Mouse (Mus musculus) heart, adult 9 months (tissue): ENCODE results near the gene Vwa8.
"Not testable (repeated sequence)": the region's sequence is repeated elsewhere in the genome, so short reads cannot be mapped to it uniquely, and the experiment has no call there.

Experiments used
- DNase-seq, 2 experiments: peaks; one replicate each; pipeline ENCODE4 v3.0.0; 2022; ENCODE audit warnings: low spot score in 2 of 2

The Vwa8 gene

DNA sequence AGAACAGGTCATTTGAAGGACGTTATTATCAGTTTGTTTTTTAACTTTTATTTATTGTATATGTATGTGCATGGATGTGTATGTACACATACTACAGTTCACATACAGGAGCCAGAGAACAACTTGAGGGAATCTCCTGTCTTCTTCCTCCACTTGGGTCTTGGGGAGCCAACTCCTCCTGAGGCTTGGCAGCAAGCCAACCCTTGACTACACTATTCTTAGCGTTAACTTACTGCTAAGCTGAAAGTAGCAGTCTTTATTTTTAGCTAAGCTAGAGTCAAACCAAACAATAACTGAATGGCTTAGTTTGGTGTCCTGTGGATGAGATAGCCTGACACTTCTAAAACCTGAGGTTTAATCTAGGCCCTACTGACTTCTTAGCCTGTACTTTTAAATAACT, 135.4 kb downstream of the Vwa8 start:
- DNase-seq: peak; percentile 15 to 17

DNA sequence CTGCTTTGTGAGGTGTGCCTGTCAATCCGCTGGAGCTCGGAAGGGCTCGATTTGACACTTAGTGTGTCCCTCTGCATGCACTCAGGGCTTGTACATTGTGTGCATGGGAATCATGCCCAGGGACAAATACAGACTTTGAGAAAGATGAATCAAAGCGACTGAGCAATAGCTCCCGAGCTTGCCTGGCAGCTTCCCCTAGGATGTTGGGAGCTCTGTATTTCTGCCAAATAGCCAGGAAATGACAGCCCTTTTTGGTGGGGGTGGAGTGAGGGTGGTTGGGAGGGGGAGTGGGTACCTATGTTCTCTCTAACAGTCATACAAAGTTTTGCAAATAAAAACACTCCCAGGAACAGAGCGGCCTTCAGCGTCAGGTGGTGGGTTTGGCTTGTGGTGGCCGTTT, 138.7 kb downstream of the Vwa8 start:
- DNase-seq: no peak

DNA sequence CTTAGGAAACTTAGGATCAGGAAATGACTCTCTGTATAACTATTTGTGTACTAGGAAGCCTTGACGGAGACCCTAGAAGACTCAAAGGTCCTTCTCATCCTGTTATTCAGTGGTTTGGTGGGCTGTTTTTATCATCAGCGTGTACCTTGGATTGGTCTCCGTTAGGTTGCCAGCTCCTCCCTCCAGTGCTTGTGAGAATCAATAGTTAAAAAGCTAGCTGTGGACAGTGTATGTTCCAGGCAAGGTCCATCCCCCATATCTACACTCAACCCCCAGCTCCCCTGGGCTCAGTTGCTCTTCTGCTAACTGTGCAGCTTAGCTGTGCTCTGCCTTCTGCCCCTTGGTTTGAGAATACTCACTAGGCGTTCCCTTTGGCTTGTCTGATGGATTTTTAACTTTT, 143.6 kb downstream of the Vwa8 start:
- peak in 1 of 2 experiments; percentile 29 for DNase-seq

DNA sequence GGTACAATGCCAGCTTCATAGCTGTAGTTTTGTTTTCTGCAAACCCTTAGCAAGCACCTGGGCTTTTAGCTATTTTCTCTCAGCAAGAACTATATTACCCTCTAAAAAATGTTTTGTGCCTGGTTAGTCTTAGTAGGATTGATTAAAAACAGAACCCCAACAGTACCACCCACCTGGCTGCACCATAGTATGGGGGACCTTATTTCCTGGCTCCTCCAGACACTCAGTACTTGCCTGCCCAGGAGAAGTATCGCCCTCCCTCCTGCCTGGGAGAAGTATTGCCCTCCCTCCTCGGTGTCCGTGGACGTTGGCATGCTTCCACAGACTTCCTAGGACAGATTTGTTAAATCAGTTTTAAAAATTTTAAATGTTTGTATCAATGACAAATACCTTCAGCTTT, 144.7 kb downstream of the Vwa8 start:
- DNase-seq: no peak

DNA sequence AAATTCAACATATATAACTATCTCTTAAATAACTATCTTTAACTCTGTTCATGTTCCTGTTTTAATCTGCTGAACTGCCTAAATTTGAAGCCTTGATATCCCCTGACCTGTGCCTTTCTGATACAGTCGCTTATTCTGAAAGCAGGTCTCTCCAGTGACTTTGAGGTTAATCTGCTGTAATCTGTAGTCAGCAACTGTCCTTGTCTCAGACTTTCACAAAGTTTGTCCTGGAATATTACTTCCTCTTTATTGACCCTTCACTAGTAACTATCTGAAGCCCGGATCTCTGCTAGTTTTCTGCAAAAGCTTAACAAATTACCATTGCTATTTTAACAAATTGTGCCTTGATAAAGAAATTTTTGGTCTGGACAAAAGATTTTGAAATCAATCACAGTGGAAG, 147.5 kb downstream of the Vwa8 start:
- no peak for DNase-seq

DNA sequence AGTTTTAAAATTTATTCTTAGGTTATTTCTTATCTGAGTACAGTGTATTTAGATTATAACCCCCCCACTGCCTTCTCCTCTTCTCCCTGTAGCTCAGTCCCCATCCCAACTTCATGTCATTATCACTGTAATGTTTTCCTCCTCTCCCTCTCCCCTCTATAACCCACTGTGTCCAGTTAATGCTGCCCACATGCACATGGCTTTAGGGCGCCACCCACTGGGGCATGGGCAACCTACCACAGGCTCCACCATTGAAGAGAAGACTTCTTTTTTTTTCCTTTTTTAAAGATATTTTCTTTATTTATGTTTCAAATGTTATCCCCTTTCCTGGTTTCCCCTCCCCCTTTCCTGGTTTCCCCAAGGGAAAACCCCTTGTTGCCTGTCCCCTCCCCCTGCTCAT, 154.7 kb downstream of the Vwa8 start:
- DNase-seq: no peak

DNA sequence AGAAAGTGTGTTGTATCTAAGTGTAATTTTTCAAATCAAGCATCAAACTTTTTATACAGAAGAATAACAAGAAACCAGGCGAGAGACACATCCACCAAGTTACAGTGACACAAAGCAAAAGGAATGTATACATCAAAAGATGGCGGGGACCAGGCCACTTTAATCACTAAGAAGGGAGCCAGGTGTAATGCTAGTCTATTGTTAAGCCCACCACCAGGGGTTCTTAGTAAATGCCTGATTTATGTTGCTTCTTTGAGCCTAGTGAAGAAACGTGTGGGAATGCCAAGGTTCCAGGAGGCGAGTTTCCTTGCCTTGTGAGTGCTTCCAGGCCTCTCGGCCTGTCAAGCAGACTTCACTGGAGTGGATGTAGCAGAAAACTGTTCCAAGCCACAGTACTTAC, 168.9 kb downstream of the Vwa8 start:
- DNase-seq: not testable (repeated sequence)

DNA sequence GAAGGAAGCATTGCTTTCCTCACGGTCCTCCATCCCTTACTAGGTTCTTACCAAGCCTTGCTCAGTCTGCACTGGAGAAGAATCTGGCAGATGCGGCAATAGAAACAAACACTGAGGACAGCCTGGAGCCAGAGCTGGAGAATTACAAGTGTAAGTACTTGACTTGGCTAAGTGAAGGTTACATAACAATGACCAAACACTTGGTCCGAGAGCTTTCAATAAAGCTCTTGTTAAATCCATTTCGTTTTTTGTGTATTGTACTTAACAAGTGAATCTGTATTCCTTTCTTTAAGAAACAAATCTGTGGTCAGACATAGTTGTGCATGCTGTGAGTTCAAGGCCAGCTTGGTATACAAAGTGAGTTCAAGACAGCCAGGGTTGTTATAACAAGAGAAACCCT, 169.7 kb downstream of the Vwa8 start:
- no peak for DNase-seq

DNA sequence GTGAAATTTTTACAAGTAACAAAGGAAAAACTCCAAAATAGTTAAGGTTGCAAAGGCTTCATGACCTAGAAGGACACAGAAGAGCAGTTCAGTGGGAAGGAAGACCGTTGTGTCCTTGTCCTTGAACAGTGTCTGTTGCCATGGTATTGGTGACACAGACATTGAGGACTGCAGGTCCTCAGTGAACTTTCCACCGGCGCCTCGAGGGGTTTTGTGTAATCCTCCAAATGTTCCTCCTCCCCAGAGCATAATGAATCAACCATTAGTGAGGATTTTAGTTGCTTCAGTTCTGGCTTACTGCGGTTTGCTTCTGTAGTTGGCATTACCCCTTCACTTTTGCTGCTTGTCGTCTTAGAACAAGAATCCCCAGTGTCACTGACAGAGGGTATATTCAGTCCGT, 172.9 kb downstream of the Vwa8 start:
- DNase-seq: no peak

DNA sequence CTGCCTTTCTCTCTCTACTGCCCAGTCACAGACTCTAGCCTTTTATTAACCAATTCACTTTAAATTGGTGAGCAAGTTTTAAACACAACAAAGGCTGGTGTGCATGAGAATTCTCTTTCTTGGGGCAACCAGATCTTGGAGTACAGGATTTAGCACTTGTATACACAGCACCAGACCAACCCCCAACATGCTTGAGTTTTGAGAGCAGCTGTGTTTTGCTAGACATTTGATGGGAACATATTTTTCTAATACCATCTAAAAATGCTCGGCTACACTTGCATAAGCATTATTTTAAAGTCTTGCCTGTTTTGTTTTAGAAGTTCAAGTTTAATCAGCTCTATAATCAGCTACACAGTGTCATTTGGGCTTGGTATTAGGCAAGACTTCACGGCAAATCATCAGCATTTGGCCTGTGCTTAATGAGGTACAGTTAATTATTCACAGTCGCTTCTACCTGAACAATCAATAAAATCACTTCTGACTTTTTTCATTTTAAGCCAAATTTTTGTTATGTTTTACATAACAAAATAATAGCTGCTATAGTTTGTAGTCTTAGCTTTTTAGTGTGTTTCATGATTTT, 180.2 kb downstream of the Vwa8 start:
- DNase-seq: no peak

DNA sequence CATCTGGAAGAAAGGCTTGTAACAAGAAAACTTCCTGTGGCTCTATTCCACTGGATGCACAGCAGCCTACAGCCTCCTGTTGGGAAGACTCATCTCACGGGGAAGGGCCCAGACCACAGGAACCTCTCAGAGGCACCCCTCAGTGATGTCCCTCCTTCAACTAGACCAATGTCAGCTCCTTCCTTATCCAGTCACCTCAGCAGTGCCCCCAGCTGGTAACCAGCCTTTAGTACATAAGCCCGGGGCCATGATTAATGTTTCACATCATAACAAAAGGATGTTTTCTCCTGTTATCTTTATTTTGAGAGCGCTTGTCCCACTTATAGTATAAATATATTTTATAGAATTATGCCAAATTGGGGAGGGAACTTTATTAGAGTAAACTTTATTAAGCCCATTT, 181.9 kb downstream of the Vwa8 start:
- DNase-seq: no peak

DNA sequence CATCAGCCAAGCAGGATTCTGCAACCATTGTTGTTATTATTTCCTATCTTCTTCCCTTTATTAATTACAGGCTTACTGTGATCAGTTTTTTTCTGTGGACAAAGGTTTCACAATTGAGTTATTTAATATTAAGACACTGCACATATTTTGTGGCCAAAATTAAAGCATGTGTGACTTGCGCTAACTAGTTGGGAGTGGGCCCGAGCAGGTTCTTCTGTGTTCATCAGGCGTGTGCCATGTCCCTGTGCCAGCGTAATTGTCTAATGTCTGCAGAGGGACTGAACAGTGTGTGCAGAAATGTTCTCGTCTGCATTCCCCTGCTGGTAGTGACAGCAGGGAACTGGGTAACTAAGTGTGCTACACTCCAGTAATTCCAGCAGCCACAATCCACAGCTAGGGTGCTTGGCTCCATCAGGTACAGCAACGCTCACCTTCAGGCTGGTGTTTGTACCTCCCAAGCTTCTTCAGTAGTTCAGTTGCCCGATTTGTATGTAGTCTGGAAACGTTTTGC, 182.4 kb downstream of the Vwa8 start:
- no peak for DNase-seq

DNA sequence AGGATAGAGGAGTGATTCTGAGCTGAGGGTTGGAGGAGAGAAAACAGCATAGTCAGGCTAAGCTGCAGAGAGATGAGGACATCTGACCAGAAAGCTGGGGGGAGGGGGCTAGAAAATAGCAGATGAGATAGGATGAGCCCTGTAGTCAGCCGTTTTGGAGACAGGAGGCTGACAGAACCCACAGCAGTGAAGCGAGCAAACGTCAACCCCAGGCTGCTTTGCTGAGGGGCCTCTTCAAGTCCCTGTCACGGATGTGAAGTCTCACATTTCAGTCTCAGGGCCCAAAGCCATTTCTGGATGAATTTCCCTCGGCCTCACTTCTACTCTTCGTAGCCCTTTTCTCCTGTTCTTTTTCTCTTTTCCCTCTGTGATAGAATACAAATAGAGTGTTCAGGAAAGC, 184.5 kb downstream of the Vwa8 start:
- no peak for DNase-seq

DNA sequence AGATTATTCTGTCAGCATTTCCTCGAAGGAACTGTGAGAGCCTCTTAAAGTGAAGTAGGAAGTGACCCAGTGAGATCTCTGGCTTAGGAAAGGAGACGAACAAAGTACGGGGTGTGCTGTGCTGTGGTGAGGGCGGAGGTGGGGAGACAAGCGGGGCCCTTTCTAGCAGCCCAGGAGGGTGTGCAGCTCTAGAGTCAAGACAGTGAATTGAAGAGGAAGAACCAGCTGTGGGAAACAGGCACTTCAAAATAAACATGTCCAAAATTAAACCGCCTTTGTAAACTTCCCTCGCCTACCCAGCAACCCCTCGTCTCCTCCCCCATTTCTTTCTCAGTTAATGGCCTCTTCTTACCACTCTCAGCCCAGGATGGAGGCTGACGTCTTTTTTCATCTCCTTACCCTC, 185.7 kb downstream of the Vwa8 start:
- DNase-seq: peak; percentile 1 to 20

DNA sequence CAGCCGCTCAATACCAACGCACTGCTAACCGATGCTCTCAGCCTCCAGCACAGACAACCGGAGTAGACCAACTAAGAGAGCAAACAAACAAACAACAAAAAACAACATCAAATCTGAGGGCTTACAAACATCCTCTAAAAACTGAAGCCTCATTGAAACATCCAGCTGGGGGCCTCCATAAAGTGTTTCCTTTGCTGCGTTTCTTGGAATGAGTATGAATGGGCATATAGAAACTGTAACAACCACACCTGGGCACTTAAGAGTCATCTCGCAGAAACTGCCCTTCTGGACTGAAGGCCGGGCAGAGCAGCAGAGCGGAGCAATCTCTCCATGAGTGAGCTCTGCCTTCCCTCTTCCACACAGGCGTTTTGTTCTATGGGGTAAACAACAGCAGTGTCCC, 186.7 kb downstream of the Vwa8 start:
- no peak for DNase-seq

DNA sequence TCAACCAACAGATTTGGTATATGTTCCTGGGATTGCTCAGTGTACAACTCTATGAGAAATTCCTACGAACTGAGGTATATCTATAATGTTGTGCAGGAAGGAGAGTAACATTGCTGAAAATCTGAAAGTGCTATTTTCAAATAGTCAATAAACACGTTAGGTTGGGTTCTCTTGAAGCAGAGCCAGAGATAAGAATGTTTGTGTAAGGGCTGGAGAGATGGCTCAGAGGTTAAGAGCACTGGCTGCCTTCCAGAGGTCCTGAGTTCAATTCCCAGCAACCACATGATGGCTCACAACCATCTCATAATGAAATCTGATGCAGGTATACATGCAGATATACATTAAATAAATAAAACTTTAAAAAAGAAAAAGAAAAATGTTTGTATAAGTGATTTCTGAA, 198.3 kb downstream of the Vwa8 start:
- DNase-seq: no peak

DNA sequence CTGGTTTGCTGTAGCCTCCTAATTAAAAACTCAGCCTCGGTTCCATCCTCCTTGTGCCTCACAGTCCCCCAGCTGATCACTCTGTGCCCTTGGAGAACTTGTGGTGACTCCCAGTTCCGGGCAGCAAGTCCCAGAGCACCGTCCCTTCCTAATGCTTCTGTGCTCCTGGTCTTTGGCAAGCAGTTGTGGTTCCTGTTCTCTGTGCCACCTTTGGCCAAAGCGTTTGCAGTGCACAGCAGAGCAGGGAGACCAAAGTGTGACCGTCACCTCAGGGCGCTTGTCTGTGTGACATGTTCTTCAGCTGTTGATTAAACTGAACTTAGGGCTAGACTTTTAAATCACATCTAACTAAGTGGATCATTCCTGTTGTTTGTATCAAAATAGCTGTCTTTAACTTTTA, 199.1 kb downstream of the Vwa8 start:
- peak in 1 of 2 experiments; percentile 1 for DNase-seq

DNA sequence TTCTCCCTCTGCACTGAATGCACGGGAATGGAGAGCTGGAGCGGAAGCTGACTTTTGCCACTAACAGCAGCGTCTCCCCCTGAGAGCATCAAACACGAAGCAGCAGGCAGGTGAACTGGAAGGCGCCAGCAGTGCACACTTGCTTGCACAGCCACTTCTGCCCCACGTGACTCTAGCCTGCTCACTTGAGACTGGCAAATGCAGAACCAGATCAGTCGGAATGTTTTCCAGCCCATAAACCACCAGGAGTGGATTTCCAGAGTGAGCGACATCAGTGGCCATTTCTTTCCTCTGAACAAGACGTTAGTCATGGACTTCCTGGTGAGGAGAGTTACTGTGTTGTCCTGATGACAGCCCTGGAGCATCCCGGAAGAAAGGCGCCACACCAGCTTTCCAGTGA, 200.7 kb downstream of the Vwa8 start:
- no peak for DNase-seq

DNA sequence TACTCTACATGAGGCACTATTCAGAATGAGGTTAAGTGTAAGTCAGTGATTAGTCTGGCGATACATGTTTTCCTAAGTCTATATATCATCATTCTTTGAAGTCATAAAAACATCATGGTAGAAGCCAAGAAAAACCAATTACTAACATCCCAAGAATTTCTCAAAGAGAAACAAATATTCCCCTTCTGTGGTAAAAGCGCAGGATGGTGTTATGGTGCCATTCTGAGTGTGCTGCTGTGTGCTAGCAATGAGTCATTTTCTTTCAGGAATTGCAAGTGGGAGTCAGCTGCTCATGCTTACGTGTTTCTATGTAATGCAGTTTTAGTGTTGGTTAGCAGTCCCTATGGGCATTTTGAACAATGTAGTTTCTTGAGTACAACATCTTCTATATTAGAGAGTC, 216.8 kb downstream of the Vwa8 start:
- DNase-seq: no peak

DNA sequence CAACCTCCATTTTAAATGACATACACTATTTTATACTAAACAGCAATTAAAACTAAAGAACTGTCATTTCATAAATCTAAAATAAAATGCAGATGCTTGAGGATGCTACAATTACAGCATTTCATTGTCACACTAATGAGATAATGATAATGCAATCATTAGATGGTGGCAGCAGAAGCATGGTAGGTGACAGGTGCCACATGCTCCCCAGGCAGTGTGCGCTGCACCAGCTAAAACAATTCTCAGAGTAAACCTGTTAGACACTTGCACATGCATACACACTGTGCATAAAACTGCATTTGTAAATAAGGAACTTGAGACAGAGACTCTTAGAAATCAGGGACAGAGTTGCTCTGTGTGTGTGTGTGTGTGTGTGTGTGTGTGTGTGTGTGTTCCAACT, 220.7 kb downstream of the Vwa8 start:
- DNase-seq: no peak

DNA sequence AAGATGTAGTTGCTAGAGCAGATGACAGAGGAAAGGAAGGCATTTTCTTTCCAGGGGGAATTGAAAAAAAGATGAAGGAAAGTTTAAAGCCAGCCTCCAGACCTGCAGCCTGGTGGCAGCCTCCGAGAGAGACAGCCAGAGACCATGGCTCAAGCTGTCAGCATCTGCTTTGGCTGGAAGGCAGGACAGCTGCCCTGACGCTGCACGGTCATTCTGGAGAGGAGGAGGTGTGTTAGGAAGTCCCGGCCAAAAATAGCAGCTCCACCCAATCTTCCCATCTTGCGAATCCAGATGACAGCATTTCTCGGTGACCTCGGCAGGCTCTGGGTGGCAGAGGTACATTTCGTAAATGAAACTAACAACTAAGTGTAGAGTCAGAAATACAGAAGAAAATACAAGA, 225.9 kb downstream of the Vwa8 start:
- DNase-seq: peak; percentile 56 to 60

DNA sequence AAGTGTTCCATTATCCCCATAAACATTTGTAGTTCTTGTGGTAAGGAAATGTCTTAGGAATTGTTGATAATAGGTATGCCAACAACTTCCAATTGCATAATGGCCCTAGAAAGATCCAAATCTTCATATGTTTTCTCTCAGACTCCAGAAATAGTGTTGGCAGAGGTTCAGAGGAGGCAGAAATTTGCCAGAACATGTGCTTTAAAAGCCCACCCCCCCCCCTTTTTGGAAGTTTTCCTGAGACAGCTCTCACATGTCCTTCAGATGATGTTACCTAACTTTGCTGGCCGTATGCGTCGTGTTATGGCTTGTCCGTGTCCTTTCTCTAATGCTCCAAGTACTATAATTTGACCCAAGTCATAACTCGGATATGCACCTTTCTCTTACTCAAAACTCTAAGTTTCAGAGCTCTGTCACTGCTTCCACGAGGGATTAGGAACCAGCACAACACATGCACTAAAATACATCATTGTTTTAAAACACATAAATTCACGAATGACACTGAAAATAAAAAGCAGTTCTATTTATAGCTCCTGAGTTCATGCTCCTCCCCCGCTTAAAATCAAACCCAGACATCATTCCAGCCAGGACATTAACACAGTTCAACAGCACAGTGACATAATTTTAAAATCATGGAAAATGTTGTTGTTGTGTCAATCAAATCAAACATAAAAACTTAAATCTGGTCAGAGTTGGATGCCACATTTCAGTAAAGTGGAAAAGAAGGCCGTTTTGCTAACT, 227.9 kb downstream of the Vwa8 start:
- peak; percentile 3 to 52 for DNase-seq

DNA sequence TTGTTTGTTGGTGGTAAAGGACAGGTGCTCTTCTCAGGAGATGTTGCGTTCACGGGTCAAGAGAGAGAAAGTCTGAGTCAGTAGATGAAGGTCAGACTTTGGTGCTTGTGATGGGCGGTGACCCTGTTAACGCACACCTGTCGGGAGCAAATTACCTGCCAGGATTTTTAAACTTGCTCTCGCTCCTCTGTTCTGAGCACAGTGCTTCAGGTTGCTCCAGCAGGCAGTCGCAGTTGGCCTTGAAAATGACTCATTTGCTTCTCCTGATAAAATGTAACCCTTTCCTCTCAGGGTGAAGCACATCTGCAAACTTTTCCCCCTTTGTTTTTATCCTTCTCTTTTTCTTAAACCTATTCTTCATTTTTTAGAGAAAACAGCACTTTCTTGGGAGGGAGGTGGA, 234.7 kb downstream of the Vwa8 start:
- no peak for DNase-seq

DNA sequence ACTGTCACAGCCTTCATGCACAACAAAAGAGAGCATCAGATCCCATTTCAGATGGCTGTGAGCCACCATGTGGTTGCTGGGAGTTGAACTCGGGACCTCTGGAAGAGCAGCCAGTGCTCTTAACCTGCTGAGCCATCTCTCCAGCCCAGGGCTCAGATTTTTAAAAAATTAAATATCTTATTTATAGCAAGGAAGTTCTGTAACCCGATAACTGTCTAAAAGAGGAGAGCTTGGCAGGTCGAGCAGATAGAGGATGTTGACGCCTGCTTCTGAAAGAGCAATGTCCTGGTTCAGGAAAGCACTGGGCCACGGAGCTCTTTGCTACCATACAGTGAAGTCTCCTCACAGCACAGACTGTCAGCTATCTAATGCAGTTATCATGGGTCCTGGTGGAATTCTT, 237.2 kb downstream of the Vwa8 start:
- DNase-seq: no peak
